Comparison of ENCODE assay signal across 8 mouse cellular contexts in the genomic region with DNA sequence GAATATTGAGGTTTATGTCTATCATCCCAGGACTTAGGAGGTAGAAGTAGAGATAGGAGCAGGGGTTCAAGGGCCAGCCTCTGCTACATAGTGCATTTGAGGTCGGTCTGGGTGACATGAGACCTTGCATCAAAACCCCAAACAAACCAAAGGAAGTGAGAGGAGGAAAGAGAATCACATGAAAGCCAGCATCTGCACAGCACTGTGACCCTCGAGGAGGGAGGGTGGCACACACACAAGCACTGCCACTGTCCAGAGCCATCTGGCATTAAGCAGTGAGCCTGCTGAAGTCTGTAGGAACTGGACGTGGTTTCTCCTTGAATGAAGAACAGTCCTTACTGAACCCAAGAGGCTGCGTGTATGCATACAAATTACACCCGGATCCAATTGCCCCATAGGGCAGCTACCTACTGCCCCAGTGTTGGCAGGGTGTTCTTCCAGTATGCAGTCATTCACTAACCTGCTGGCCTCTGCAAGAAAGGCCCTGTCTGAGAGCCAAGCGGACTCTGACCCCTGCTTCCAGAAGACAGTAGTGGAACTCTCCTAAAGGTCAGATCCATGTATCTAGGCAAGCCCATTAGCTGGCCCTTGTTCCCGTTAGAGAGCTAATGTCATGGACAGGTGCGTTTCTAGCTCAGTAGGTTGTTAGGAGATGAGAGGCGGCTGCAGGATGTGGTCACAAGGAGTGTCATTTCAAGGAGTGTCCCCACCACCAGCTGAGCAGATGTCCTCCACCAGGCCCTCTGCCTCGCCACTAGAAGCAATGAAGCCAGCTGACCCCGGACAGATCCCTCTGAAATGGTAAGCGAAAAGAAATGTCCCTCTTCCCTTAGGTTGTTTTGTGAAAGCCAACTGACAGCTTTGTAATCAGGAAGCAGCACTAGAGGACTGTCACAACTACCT. TPM values are rescaled to one million over a fixed set of nuclear protein-coding genes. Genes with fewer than 3 reads are reported as not detected.
DNase-seq lines count a peak whose midpoint lies in the region; ATAC-seq and TF ChIP-seq lines count a peak whose summit lies in the region.

No protein-coding gene starts in this region.

- intact Hi-C loops in left cerebral cortex, postnatal 10 days (cut with DNase I) = no loop called here

- no peak overlapping the region for H3K4me2 ChIP-seq in heart, embryonic 15.5 days
- no peak overlapping the region for H3K4me2 ChIP-seq in heart, embryonic 12.5 days
- no peak overlapping the region for H3K4me2 ChIP-seq in lung, postnatal 0 days (replicated peaks; ENCODE audit: low read depth, low read length)

- H3K36me3 ChIP-seq in heart, embryonic 15.5 days = no peaks in the 10 kb centered on the region
- no peaks in the 10 kb centered on the region for H3K36me3 ChIP-seq in heart, embryonic 12.5 days
- H3K36me3 ChIP-seq in lung, postnatal 0 days (ENCODE audit: insufficient read depth, low read length) = no peaks in the 10 kb centered on the region

- H3K9me3 ChIP-seq in heart, embryonic 15.5 days (replicated peaks) = no peaks in the 10 kb centered on the region
- no peaks in the 10 kb centered on the region for H3K9me3 ChIP-seq in heart, embryonic 12.5 days (replicated peaks)
- no peaks in the 10 kb centered on the region for H3K9me3 ChIP-seq in lung, postnatal 0 days (ENCODE audit: low read length)

- H3K4me3 ChIP-seq in heart, embryonic 15.5 days = no peak overlapping the region
- no peak overlapping the region for H3K4me3 ChIP-seq in heart, embryonic 12.5 days
- H3K4me3 ChIP-seq in lung, postnatal 0 days (ENCODE audit: low read depth, low read length) = no peak overlapping the region

- no peak overlapping the region for H3K9ac ChIP-seq in heart, embryonic 15.5 days
- H3K9ac ChIP-seq in heart, embryonic 12.5 days = no peak overlapping the region
- no peak overlapping the region for H3K9ac ChIP-seq in lung, postnatal 0 days (replicated peaks; ENCODE audit: low read depth)

- no peak for DNase-seq in lung, postnatal 0 days (ENCODE audit: low spot score)
- no peak for DNase-seq in lung, postnatal 25 days (ENCODE audit: low spot score)
- DNase-seq in kidney, postnatal 36 days = peak; percentile 89 to 90
- DNase-seq in yolk sac, embryonic 10.5 days (ENCODE audit: low spot score) = peak; percentile 48
- no peak for DNase-seq in cerebellum, adult 11-12 months
- no peak for DNase-seq in left cerebral cortex, postnatal 10 days (ENCODE audit: extremely low spot score in 1 of 2, low spot score in 2 of 2)

- WGBS in heart, embryonic 15.5 days = 79% methylated on average over 12 of the region's 12 CpGs
- WGBS in heart, embryonic 12.5 days = 78% methylated on average over 12 of the region's 12 CpGs
- WGBS in lung, postnatal 0 days = 74% methylated on average over 12 of the region's 12 CpGs

- no peak for TF ChIP-seq EP300 in lung, postnatal 0 days (IDR thresholded peaks at IDR 0.05)

- peak overlapping the region; percentile 62; the same call in 1 of the 2 replicates for H3K27ac ChIP-seq in heart, embryonic 15.5 days
- H3K27ac ChIP-seq in heart, embryonic 12.5 days (ENCODE audit: poor library complexity, severe bottlenecking) = no peak overlapping the region
- 0 out of 2 replicates have a peak overlapping the region, but pooled peaks have one; percentile 55 for H3K27ac ChIP-seq in lung, postnatal 0 days (ENCODE audit: low read length)

- no peak for TF ChIP-seq CTCF in lung, postnatal 0 days (IDR thresholded peaks at IDR 0.05)

- H3K27me3 ChIP-seq in heart, embryonic 15.5 days = no peaks in the 10 kb centered on the region
- H3K27me3 ChIP-seq in heart, embryonic 12.5 days (replicated peaks) = no peaks in the 10 kb centered on the region
- no peaks in the 10 kb centered on the region for H3K27me3 ChIP-seq in lung, postnatal 0 days (replicated peaks; ENCODE audit: insufficient read depth, low read length)

- ATAC-seq in heart, embryonic 15.5 days (replicated peaks; ENCODE audit: insufficient number of reproducible peaks, insufficient read depth, low FRiP score, low read depth) = no peak
- no peak for ATAC-seq in heart, embryonic 12.5 days (ENCODE audit: insufficient number of reproducible peaks, low FRiP score)
- ATAC-seq in lung, postnatal 0 days = no peak

- peaks cover 33% of the 10 kb centered on the region for H3K4me1 ChIP-seq in heart, embryonic 15.5 days (replicated peaks)
- H3K4me1 ChIP-seq in heart, embryonic 12.5 days (replicated peaks) = peaks cover 24% of the 10 kb centered on the region
- peaks cover 8% of the 10 kb centered on the region; the same call in 1 of the 2 replicates for H3K4me1 ChIP-seq in lung, postnatal 0 days (ENCODE audit: insufficient read depth, low read depth, low read length)

RNA-seq across cellular contexts. Expression of a gene that starts 46.4 kb away (rescaled TPM):
- polyA plus RNA-seq in heart, embryonic 15.5 days (2015; fragmentation: Nextera tagmentation; extraction: Ambion mirVana) = 7.9 and 10.9 TPM in 2 replicates
- polyA plus RNA-seq in heart, embryonic 12.5 days (2016; fragmentation: Nextera tagmentation; extraction: Ambion mirVana) = 11.9 and 13.3 TPM in 2 replicates
- 11.7 and 15.0 TPM in 2 replicates for polyA plus RNA-seq in lung, postnatal 0 days (2015; fragmentation: Nextera tagmentation; extraction: Ambion mirVana)
- 10 to 100 TPM; 20.9 to 27.4 TPM for total RNA-seq in left cerebral cortex, postnatal 10 days (2021)

RNA-seq across cellular contexts. Expression of a gene that starts 57.3 kb away (rescaled TPM):
- 27.3 and 30.4 TPM in 2 replicates for polyA plus RNA-seq in heart, embryonic 15.5 days (2015; fragmentation: Nextera tagmentation; extraction: Ambion mirVana)
- 23.1 and 24.4 TPM in 2 replicates for polyA plus RNA-seq in heart, embryonic 12.5 days (2016; fragmentation: Nextera tagmentation; extraction: Ambion mirVana)
- 19.4 and 23.1 TPM in 2 replicates for polyA plus RNA-seq in lung, postnatal 0 days (2015; fragmentation: Nextera tagmentation; extraction: Ambion mirVana)
- 10 to 100 TPM; 13.4 to 18.1 TPM for total RNA-seq in left cerebral cortex, postnatal 10 days (2021)

Comparison
In these comparisons a context has a peak if more than half of its experiments do, and no peak if none do; other contexts are left out.
1. DNase-seq: peak in kidney, postnatal 36 days (2 of 2) and yolk sac, embryonic 10.5 days (single experiment); none in lung, postnatal 0 days (single experiment), lung, postnatal 25 days (single experiment), cerebellum, adult 11-12 months (single experiment) and left cerebral cortex, postnatal 10 days (0 of 2).